Mouse (Mus musculus) left cerebral cortex, adult 9 months (tissue): ENCODE results near the gene Suclg2.

Experiments used
- DNase-seq, 2 experiments: peaks; one replicate each; pipeline ENCODE4 v3.0.0; 2022; ENCODE audit warnings: low spot score in 2 of 2

The Suclg2 gene

GRCm38 (mm10) chr6:95563355-95564009 lies 155.1 kb downstream of the Suclg2 start:
- DNase-seq, result no peak

GRCm38 (mm10) chr6:95556320-95556719 lies 162.3 kb downstream of the Suclg2 start:
- no peak for DNase-seq

GRCm38 (mm10) chr6:95552339-95552950 lies 166.2 kb downstream of the Suclg2 start:
- DNase-seq, result no peak

- DNase-seq, result no peak
Measured at GRCm38 (mm10) chr6:95551000-95551399, 167.6 kb downstream of the Suclg2 start.

GRCm38 (mm10) chr6:95546189-95546832 lies 172.3 kb downstream of the Suclg2 start:
- DNase-seq, result no peak

- no peak for DNase-seq
Measured at GRCm38 (mm10) chr6:95545714-95546113, 172.9 kb downstream of the Suclg2 start.

- no peak for DNase-seq
Measured at GRCm38 (mm10) chr6:95545296-95545695, 173.3 kb downstream of the Suclg2 start.

- DNase-seq, result no peak
Measured at GRCm38 (mm10) chr6:95535191-95535590, 183.4 kb downstream of the Suclg2 start.

- no peak for DNase-seq
Measured at GRCm38 (mm10) chr6:95519846-95520245, 198.8 kb downstream of the Suclg2 start.

- no peak for DNase-seq
Measured at GRCm38 (mm10) chr6:95518406-95518805, 200.2 kb downstream of the Suclg2 start.

GRCm38 (mm10) chr6:95515721-95516120 lies 202.9 kb downstream of the Suclg2 start:
- no peak for DNase-seq

GRCm38 (mm10) chr6:95514726-95515125 lies 203.9 kb downstream of the Suclg2 start:
- no peak for DNase-seq

GRCm38 (mm10) chr6:95511689-95512088 lies 206.9 kb downstream of the Suclg2 start:
- no peak for DNase-seq

GRCm38 (mm10) chr6:95500771-95501170 lies 217.8 kb downstream of the Suclg2 start:
- no peak for DNase-seq

GRCm38 (mm10) chr6:95499639-95500038 lies 219.0 kb downstream of the Suclg2 start:
- no peak for DNase-seq

GRCm38 (mm10) chr6:95492216-95492956 lies 226.2 kb downstream of the Suclg2 start:
- DNase-seq, result no peak

- DNase-seq, result no peak
Measured at GRCm38 (mm10) chr6:95491043-95491442, 227.6 kb downstream of the Suclg2 start.

- no peak for DNase-seq
Measured at GRCm38 (mm10) chr6:95485791-95486190, 232.8 kb downstream of the Suclg2 start.

GRCm38 (mm10) chr6:95484183-95484818 lies 234.3 kb downstream of the Suclg2 start:
- peak in 1 of 2 experiments; percentile 75 for DNase-seq

- DNase-seq, result no peak
Measured at GRCm38 (mm10) chr6:95483686-95484085, 234.9 kb downstream of the Suclg2 start.

- DNase-seq, result no peak
Measured at GRCm38 (mm10) chr6:95483127-95483526, 235.5 kb downstream of the Suclg2 start.

- no peak for DNase-seq
Measured at GRCm38 (mm10) chr6:95479801-95480200, 238.8 kb downstream of the Suclg2 start.
